Mouse (Mus musculus): ENCODE measurements around the gene Ceacam10. TPM values are rescaled to one million over a fixed set of nuclear protein-coding genes. Genes with fewer than 3 reads are reported as not detected.

Ceacam10 gene
- total RNA-seq (2017) = 30.5 and 43.1 TPM in 2 replicates

- peak; percentile 73 for ATAC-seq (ENCODE audit: extremely low read depth, insufficient number of reproducible peaks, low FRiP score, poor library complexity, severe bottlenecking)
Observed at GRCm38 (mm10) chr7:24776918-24777317, at the start of gene Ceacam10. Gene Ceacam10 (plus strand): TSS chr7:24777206.

GRCm38 (mm10) chr7:24735970-24736670, 40.9 kb upstream of the Ceacam10 start:
- ATAC-seq (ENCODE audit: extremely low read depth, insufficient number of reproducible peaks, low FRiP score, poor library complexity, severe bottlenecking) = peak; percentile 45

GRCm38 (mm10) chr7:24750695-24751094, 26.3 kb upstream of the Ceacam10 start:
- no peak for ATAC-seq (ENCODE audit: extremely low read depth, insufficient number of reproducible peaks, low FRiP score, poor library complexity, severe bottlenecking)

GRCm38 (mm10) chr7:24751610-24752009, 25.4 kb upstream of the Ceacam10 start:
- no peak for ATAC-seq (ENCODE audit: extremely low read depth, insufficient number of reproducible peaks, low FRiP score, poor library complexity, severe bottlenecking)

- ATAC-seq (ENCODE audit: extremely low read depth, insufficient number of reproducible peaks, low FRiP score, poor library complexity, severe bottlenecking) = no peak
Observed at GRCm38 (mm10) chr7:24753476-24753875, 23.5 kb upstream of the Ceacam10 start.

GRCm38 (mm10) chr7:24758520-24758919, 18.5 kb upstream of the Ceacam10 start:
- ATAC-seq (ENCODE audit: extremely low read depth, insufficient number of reproducible peaks, low FRiP score, poor library complexity, severe bottlenecking) = no peak

- ATAC-seq (ENCODE audit: extremely low read depth, insufficient number of reproducible peaks, low FRiP score, poor library complexity, severe bottlenecking) = no peak
Observed at GRCm38 (mm10) chr7:24760211-24760610, 16.8 kb upstream of the Ceacam10 start, which contains the start of gene Cd177. Gene Cd177 (minus strand): TSS chr7:24760311.

- ATAC-seq (ENCODE audit: extremely low read depth, insufficient number of reproducible peaks, low FRiP score, poor library complexity, severe bottlenecking) = no peak
Observed at GRCm38 (mm10) chr7:24761161-24761560, 15.8 kb upstream of the Ceacam10 start.

- no peak for ATAC-seq (ENCODE audit: extremely low read depth, insufficient number of reproducible peaks, low FRiP score, poor library complexity, severe bottlenecking)
Observed at GRCm38 (mm10) chr7:24762574-24762973, 14.4 kb upstream of the Ceacam10 start.

- ATAC-seq (ENCODE audit: extremely low read depth, insufficient number of reproducible peaks, low FRiP score, poor library complexity, severe bottlenecking) = no peak
Observed at GRCm38 (mm10) chr7:24771361-24771760, 5.6 kb upstream of the Ceacam10 start.

GRCm38 (mm10) chr7:24773942-24774535, 3.0 kb upstream of the Ceacam10 start:
- ATAC-seq (ENCODE audit: extremely low read depth, insufficient number of reproducible peaks, low FRiP score, poor library complexity, severe bottlenecking) = no peak

GRCm38 (mm10) chr7:24776145-24776544, 861 bp upstream of the Ceacam10 start:
- ATAC-seq (ENCODE audit: extremely low read depth, insufficient number of reproducible peaks, low FRiP score, poor library complexity, severe bottlenecking) = no peak

GRCm38 (mm10) chr7:24797918-24798317, 20.9 kb downstream of the Ceacam10 start:
- no peak for ATAC-seq (ENCODE audit: extremely low read depth, insufficient number of reproducible peaks, low FRiP score, poor library complexity, severe bottlenecking)

- ATAC-seq (ENCODE audit: extremely low read depth, insufficient number of reproducible peaks, low FRiP score, poor library complexity, severe bottlenecking) = no peak
Observed at GRCm38 (mm10) chr7:24802149-24802767, 25.3 kb downstream of the Ceacam10 start.

GRCm38 (mm10) chr7:24804826-24805225, 27.8 kb downstream of the Ceacam10 start:
- ATAC-seq (ENCODE audit: extremely low read depth, insufficient number of reproducible peaks, low FRiP score, poor library complexity, severe bottlenecking) = no peak

GRCm38 (mm10) chr7:24809041-24809440, 32.0 kb downstream of the Ceacam10 start:
- no peak for ATAC-seq (ENCODE audit: extremely low read depth, insufficient number of reproducible peaks, low FRiP score, poor library complexity, severe bottlenecking)

- ATAC-seq (ENCODE audit: extremely low read depth, insufficient number of reproducible peaks, low FRiP score, poor library complexity, severe bottlenecking) = peak; percentile 96
Observed at GRCm38 (mm10) chr7:24817502-24817901, 40.5 kb downstream of the Ceacam10 start.

- no peak for ATAC-seq (ENCODE audit: extremely low read depth, insufficient number of reproducible peaks, low FRiP score, poor library complexity, severe bottlenecking)
Observed at GRCm38 (mm10) chr7:24824452-24824851, 47.4 kb downstream of the Ceacam10 start.

GRCm38 (mm10) chr7:24827181-24827580, 50.2 kb downstream of the Ceacam10 start:
- ATAC-seq (ENCODE audit: extremely low read depth, insufficient number of reproducible peaks, low FRiP score, poor library complexity, severe bottlenecking) = no peak

All from neutrophil, adult 5-6 weeks (primary cell).